Comparison of ENCODE assay signal across 10 mouse cellular contexts in the genomic region with DNA sequence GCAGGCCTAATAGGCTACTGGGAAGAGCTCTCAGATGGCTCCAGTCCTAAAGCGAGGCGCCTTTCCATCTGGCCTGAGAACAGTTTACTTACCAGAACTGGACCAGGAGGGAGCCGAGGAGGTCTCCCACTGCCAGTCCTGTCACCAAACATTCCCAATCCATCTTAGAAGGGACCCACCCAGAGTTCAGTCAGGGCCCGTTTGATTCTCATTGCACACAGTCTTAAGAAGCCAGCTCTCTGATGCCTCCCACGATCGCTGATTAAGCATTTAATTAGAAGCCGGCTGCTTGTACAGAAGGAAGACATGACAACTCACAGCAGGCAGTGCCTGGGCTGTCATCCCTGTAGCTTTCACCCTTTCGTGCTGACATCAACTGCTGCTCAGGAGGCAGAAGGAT.
DNase-seq lines count a peak whose midpoint lies in the region; ATAC-seq and TF ChIP-seq lines count a peak whose summit lies in the region.
"Had no signal": no experiment of that assay in that cellular context is flagged by ENCODE, and none has a peak within 500 bp of the region (broad histone marks: within the 10 kb centered on the region; RNA-seq: fewer than 3 reads in every experiment).

No protein-coding gene starts in this region.

- ATAC-seq in midbrain, embryonic 14.5 days (ENCODE audit: low FRiP score, low TSS enrichment) = no peak
- ATAC-seq in midbrain, embryonic 16.5 days = no peak
- peak; percentile 82 for ATAC-seq in forebrain, postnatal 0 days
- ATAC-seq in midbrain, postnatal 0 days (ENCODE audit: low FRiP score) = no peak

- no peaks in the 10 kb centered on the region for H3K27me3 ChIP-seq in heart, adult 2 months (ENCODE audit: control insufficient read depth, insufficient read depth, low read length)
- peaks cover 10% of the 10 kb centered on the region; the same call in 1 of the 2 replicates for H3K27me3 ChIP-seq in heart, embryonic 10.5 days (ENCODE audit: insufficient read depth, poor library complexity, severe bottlenecking)
- H3K27me3 ChIP-seq in midbrain, embryonic 14.5 days (ENCODE audit: control insufficient read depth, insufficient read depth, low read length) = no peaks in the 10 kb centered on the region
- no peaks in the 10 kb centered on the region for H3K27me3 ChIP-seq in midbrain, embryonic 16.5 days (ENCODE audit: control insufficient read depth, insufficient read depth, low read depth, low read length)
- H3K27me3 ChIP-seq in forebrain, postnatal 0 days (ENCODE audit: insufficient read depth, low read length) = no peaks in the 10 kb centered on the region
- no peaks in the 10 kb centered on the region for H3K27me3 ChIP-seq in midbrain, postnatal 0 days (ENCODE audit: insufficient read depth, low read length)

- H3K36me3 ChIP-seq in heart, adult 2 months (ENCODE audit: control insufficient read depth, insufficient read depth, low read length) = no peaks in the 10 kb centered on the region
- H3K36me3 ChIP-seq in heart, embryonic 10.5 days = 0 out of 2 replicates have a peak, but pooled peaks cover 2% of the 10 kb centered on the region
- H3K36me3 ChIP-seq in midbrain, embryonic 14.5 days (ENCODE audit: control insufficient read depth, insufficient read depth, low read length) = no peaks in the 10 kb centered on the region
- H3K36me3 ChIP-seq in midbrain, embryonic 16.5 days (ENCODE audit: control insufficient read depth, insufficient read depth, low read length) = no peaks in the 10 kb centered on the region
- no peaks in the 10 kb centered on the region for H3K36me3 ChIP-seq in forebrain, postnatal 0 days (ENCODE audit: insufficient read depth)
- H3K36me3 ChIP-seq in midbrain, postnatal 0 days (ENCODE audit: insufficient read depth, low read length) = no peaks in the 10 kb centered on the region

- no peaks in the 10 kb centered on the region for H3K79me2 ChIP-seq in heart, adult 2 months (replicated peaks; ENCODE audit: control insufficient read depth, insufficient read depth, low read length)

- no peak for TF ChIP-seq EP300 in heart, adult 2 months (IDR thresholded peaks at IDR 0.05; ENCODE audit: insufficient read depth, low read depth, low read length)

- DNase-seq in heart, adult 2 months = peak; percentile 50 to 67
- no peak for DNase-seq in heart, embryonic 10.5 days (ENCODE audit: low spot score)
- DNase-seq in midbrain, embryonic 14.5 days = peak; percentile 43
- DNase-seq in forebrain, postnatal 0 days = peak; percentile 50
- DNase-seq in midbrain, postnatal 0 days (ENCODE audit: low spot score) = peak; percentile 77
- no peak for DNase-seq in frontal cortex, postnatal 25 days (ENCODE audit: low spot score in 2 of 2)
- no peak for DNase-seq in gastrocnemius, postnatal 4 days (ENCODE audit: low spot score in 2 of 2)
- DNase-seq: B cell, adult 2 months had no signal

- no peak overlapping the region for H3K9ac ChIP-seq in heart, adult 2 months (ENCODE audit: low read depth, low read length)
- H3K9ac ChIP-seq in midbrain, embryonic 14.5 days (replicated peaks; ENCODE audit: low read length) = no peak overlapping the region
- no peak overlapping the region for H3K9ac ChIP-seq in midbrain, embryonic 16.5 days (ENCODE audit: low read depth, low read length)
- no peak overlapping the region for H3K9ac ChIP-seq in forebrain, postnatal 0 days
- no peak overlapping the region for H3K9ac ChIP-seq in midbrain, postnatal 0 days (replicated peaks; ENCODE audit: low read length, poor library complexity, severe bottlenecking)

- no peak overlapping the region for H3K27ac ChIP-seq in heart, adult 2 months
- no peak overlapping the region for H3K27ac ChIP-seq in heart, embryonic 10.5 days
- no peak overlapping the region for H3K27ac ChIP-seq in midbrain, embryonic 14.5 days (replicated peaks; ENCODE audit: low read depth, low read length)
- H3K27ac ChIP-seq in midbrain, embryonic 16.5 days (ENCODE audit: low read length) = no peak overlapping the region
- H3K27ac ChIP-seq in forebrain, postnatal 0 days (ENCODE audit: low read depth, low read length) = no peak overlapping the region
- no peak overlapping the region for H3K27ac ChIP-seq in midbrain, postnatal 0 days (ENCODE audit: low read depth, low read length)
- H3K27ac ChIP-seq: limb, embryonic 10.5 days had no signal

- no peak for TF ChIP-seq CTCF in heart, adult 2 months (IDR thresholded peaks at IDR 0.05)
- TF ChIP-seq CTCF in forebrain, postnatal 0 days (IDR thresholded peaks at IDR 0.05; ENCODE audit: low read depth) = no peak
- TF ChIP-seq CTCF in midbrain, postnatal 0 days (IDR thresholded peaks at IDR 0.05) = no peak

- H3K4me1 ChIP-seq in heart, adult 2 months (ENCODE audit: control insufficient read depth, insufficient read depth, low read length) = peaks cover 7% of the 10 kb centered on the region
- H3K4me1 ChIP-seq in heart, embryonic 10.5 days = no peaks in the 10 kb centered on the region
- no peaks in the 10 kb centered on the region for H3K4me1 ChIP-seq in midbrain, embryonic 14.5 days (ENCODE audit: control insufficient read depth, insufficient read depth, low read length)
- no peaks in the 10 kb centered on the region for H3K4me1 ChIP-seq in midbrain, embryonic 16.5 days (ENCODE audit: control insufficient read depth, insufficient read depth, low read length)
- no peaks in the 10 kb centered on the region for H3K4me1 ChIP-seq in forebrain, postnatal 0 days (ENCODE audit: insufficient read depth)
- H3K4me1 ChIP-seq in midbrain, postnatal 0 days (ENCODE audit: insufficient read depth, low read length) = no peaks in the 10 kb centered on the region
- H3K4me1 ChIP-seq: limb, embryonic 10.5 days had no signal

- no peaks in the 10 kb centered on the region for H3K9me3 ChIP-seq in heart, embryonic 10.5 days
- no peaks in the 10 kb centered on the region for H3K9me3 ChIP-seq in midbrain, embryonic 14.5 days (ENCODE audit: control insufficient read depth, low read length)
- H3K9me3 ChIP-seq in midbrain, embryonic 16.5 days (replicated peaks; ENCODE audit: control insufficient read depth, low read length, poor library complexity, severe bottlenecking) = no peaks in the 10 kb centered on the region
- no peaks in the 10 kb centered on the region for H3K9me3 ChIP-seq in forebrain, postnatal 0 days (ENCODE audit: low read length)
- no peaks in the 10 kb centered on the region for H3K9me3 ChIP-seq in midbrain, postnatal 0 days (ENCODE audit: low read length)
- H3K9me3 ChIP-seq: limb, embryonic 10.5 days had no signal

- no peak overlapping the region for H3K4me3 ChIP-seq in heart, adult 2 months
- no peak overlapping the region for H3K4me3 ChIP-seq in heart, embryonic 10.5 days
- H3K4me3 ChIP-seq in midbrain, embryonic 14.5 days (replicated peaks; ENCODE audit: low read depth, low read length) = no peak overlapping the region
- H3K4me3 ChIP-seq in midbrain, embryonic 16.5 days (ENCODE audit: low read depth, low read length) = no peak overlapping the region
- H3K4me3 ChIP-seq in forebrain, postnatal 0 days (ENCODE audit: low read depth, low read length) = no peak overlapping the region
- no peak overlapping the region for H3K4me3 ChIP-seq in midbrain, postnatal 0 days (ENCODE audit: low read depth, low read length)
- H3K4me3 ChIP-seq: limb, embryonic 10.5 days had no signal

- WGBS in heart, adult 2 months = 75% methylated on average over 8 of the region's 8 CpGs
- 54% methylated on average over 8 of the region's 8 CpGs for WGBS in heart, embryonic 10.5 days
- WGBS in midbrain, embryonic 14.5 days = 59% methylated on average over 8 of the region's 8 CpGs
- 44% methylated on average over 8 of the region's 8 CpGs for WGBS in midbrain, embryonic 16.5 days
- WGBS in forebrain, postnatal 0 days = 32% methylated on average over 8 of the region's 8 CpGs
- 51% methylated on average over 8 of the region's 8 CpGs for WGBS in midbrain, postnatal 0 days

- TF ChIP-seq POLR2A in heart, adult 2 months (IDR thresholded peaks at IDR 0.05; ENCODE audit: insufficient read depth, low read depth, low read length) = no peak

- intact Hi-C loops in heart, adult 2 months (cut with DNase I) = loop anchor here (5.0 kb wide), 1 partner anchor 43 kb away; no protein-coding TSS in a partner anchor

- no peak overlapping the region for H3K4me2 ChIP-seq in midbrain, embryonic 14.5 days (ENCODE audit: low read length)
- H3K4me2 ChIP-seq in midbrain, embryonic 16.5 days (ENCODE audit: low read length) = no peak overlapping the region
- no peak overlapping the region for H3K4me2 ChIP-seq in forebrain, postnatal 0 days (ENCODE audit: low read depth)
- no peak overlapping the region for H3K4me2 ChIP-seq in midbrain, postnatal 0 days (ENCODE audit: low read depth, low read length, poor library complexity, severe bottlenecking)

Comparison
In these comparisons a context has a peak if more than half of its experiments do, and no peak if none do; other contexts are left out.
1. DNase-seq: peak in heart, adult 2 months (2 of 2), midbrain, embryonic 14.5 days (single experiment), forebrain, postnatal 0 days (single experiment) and midbrain, postnatal 0 days (single experiment); none in heart, embryonic 10.5 days (single experiment), frontal cortex, postnatal 25 days (0 of 2) and gastrocnemius, postnatal 4 days (0 of 2).